Mouse (Mus musculus): Measurements from ENCODE around the gene Srek1. TPM values are rescaled to one million over a fixed set of nuclear protein-coding genes. Genes with fewer than 3 reads are reported as not detected.

Gene Srek1
- total and polyA plus RNA-seq, 2 experiments from 2014 or later = 35.1 to 48.2 TPM

GRCm38 (mm10) chr13:103702266-103702665, 72.1 kb downstream of the Srek1 start:
- Histone ChIP-seq H3K27me3 (ENCODE audit: insufficient read depth, low read length) (no peaks in the 10 kb centered on the region), H3K9ac (no peak overlapping the region), H3K9me3 (ENCODE audit: low read length) (no peaks in the 10 kb centered on the region), H3K4me1 (ENCODE audit: insufficient read depth) (no peaks in the 10 kb centered on the region), H3K36me3 (ENCODE audit: insufficient read depth) (no peaks in the 10 kb centered on the region), H3K27ac (ENCODE audit: low read depth, low read length) (no peak overlapping the region), H3K4me2 (ENCODE audit: low read depth) (no peak overlapping the region), H3K4me3 (ENCODE audit: low read depth, low read length) (no peak overlapping the region)
- DNase-seq (no peak), ATAC-seq (no peak)
- WGBS = 81% methylated on average over 3 of the region's 3 CpGs
- no peak for TF ChIP-seq CTCF (IDR thresholded peaks at IDR 0.05; ENCODE audit: low read depth)

- Histone ChIP-seq H3K27me3 (ENCODE audit: insufficient read depth, low read length) (no peaks in the 10 kb centered on the region), H3K27ac (ENCODE audit: low read depth, low read length) (no peak overlapping the region), H3K4me2 (ENCODE audit: low read depth) (no peak overlapping the region), H3K9me3 (ENCODE audit: low read length) (no peaks in the 10 kb centered on the region), H3K4me3 (ENCODE audit: low read depth, low read length) (no peak overlapping the region), H3K9ac (no peak overlapping the region), H3K4me1 (ENCODE audit: insufficient read depth) (no peaks in the 10 kb centered on the region), H3K36me3 (ENCODE audit: insufficient read depth) (no peaks in the 10 kb centered on the region)
- no peak for TF ChIP-seq CTCF (IDR thresholded peaks at IDR 0.05; ENCODE audit: low read depth)
- WGBS = 82% methylated on average over 2 of the region's 2 CpGs
- DNase-seq (no peak), ATAC-seq (no peak)
Measured at GRCm38 (mm10) chr13:103700752-103701151, 73.7 kb downstream of the Srek1 start.

GRCm38 (mm10) chr13:103697993-103698392, 76.4 kb downstream of the Srek1 start:
- no peak overlapping the region for H3K4me3 ChIP-seq (ENCODE audit: low read depth, low read length)
- no peaks in the 10 kb centered on the region for H3K4me1 ChIP-seq (ENCODE audit: insufficient read depth)
- H3K36me3 ChIP-seq (ENCODE audit: insufficient read depth) = no peaks in the 10 kb centered on the region
- no peak overlapping the region for H3K4me2 ChIP-seq (ENCODE audit: low read depth)
- DNase-seq (no peak), ATAC-seq (no peak)
- no peak overlapping the region for H3K9ac ChIP-seq
- no peaks in the 10 kb centered on the region for H3K9me3 ChIP-seq (ENCODE audit: low read length)
- no peak overlapping the region for H3K27ac ChIP-seq (ENCODE audit: low read depth, low read length)
- WGBS = 76% methylated on average over 9 of the region's 9 CpGs
- no peak for TF ChIP-seq CTCF (IDR thresholded peaks at IDR 0.05; ENCODE audit: low read depth)
- no peaks in the 10 kb centered on the region for H3K27me3 ChIP-seq (ENCODE audit: insufficient read depth, low read length)

- WGBS = 47% methylated on average over 9 of the region's 9 CpGs
- TF ChIP-seq CTCF (IDR thresholded peaks at IDR 0.05; ENCODE audit: low read depth) = peak; percentile 59
- DNase-seq (peak; percentile 41), ATAC-seq (no peak)
- Histone ChIP-seq H3K27ac (ENCODE audit: low read depth, low read length) (no peak overlapping the region), H3K4me3 (ENCODE audit: low read depth, low read length) (no peak overlapping the region), H3K9me3 (ENCODE audit: low read length) (no peaks in the 10 kb centered on the region), H3K4me1 (ENCODE audit: insufficient read depth) (no peaks in the 10 kb centered on the region), H3K27me3 (ENCODE audit: insufficient read depth, low read length) (no peaks in the 10 kb centered on the region), H3K36me3 (ENCODE audit: insufficient read depth) (no peaks in the 10 kb centered on the region), H3K4me2 (ENCODE audit: low read depth) (no peak overlapping the region), H3K9ac (no peak overlapping the region)
Measured at GRCm38 (mm10) chr13:103696164-103696563, 78.2 kb downstream of the Srek1 start.

GRCm38 (mm10) chr13:103695456-103695855, 79.0 kb downstream of the Srek1 start:
- 76% methylated on average over 6 of the region's 6 CpGs for WGBS
- ATAC-seq = no peak
- no peak overlapping the region for H3K4me3 ChIP-seq (ENCODE audit: low read depth, low read length)
- no peak for DNase-seq
- no peaks in the 10 kb centered on the region for H3K36me3 ChIP-seq (ENCODE audit: insufficient read depth)
- H3K27me3 ChIP-seq (ENCODE audit: insufficient read depth, low read length) = no peaks in the 10 kb centered on the region
- H3K9ac ChIP-seq = no peak overlapping the region
- no peaks in the 10 kb centered on the region for H3K9me3 ChIP-seq (ENCODE audit: low read length)
- TF ChIP-seq CTCF (IDR thresholded peaks at IDR 0.05; ENCODE audit: low read depth) = no peak
- H3K27ac ChIP-seq (ENCODE audit: low read depth, low read length) = no peak overlapping the region
- no peaks in the 10 kb centered on the region for H3K4me1 ChIP-seq (ENCODE audit: insufficient read depth)
- no peak overlapping the region for H3K4me2 ChIP-seq (ENCODE audit: low read depth)

Other genes with a start within 250 kb of the Srek1 start
- 33.6 and 51.3 TPM in 2 replicates for gene Erbin, start 145.9 kb upstream of the Srek1 start, total RNA-seq (2014; rRNA removed)
- gene Erbin, start 145.9 kb upstream of the Srek1 start, polyA plus RNA-seq (2015; fragmentation: Nextera tagmentation; extraction: Ambion mirVana) = 5.1 and 6.0 TPM in 2 replicates